Mouse (Mus musculus) midbrain, embryonic 13.5 days (tissue): ENCODE results near the gene Yy2. TPM values are rescaled to one million over a fixed set of nuclear protein-coding genes. Genes with fewer than 3 reads are reported as not detected.
A peak's percentile ranks its signal among the peaks of the same experiment; 100 is the strongest.

ENCODE experiments used
- ATAC-seq: fragments of 200-750 bp; cut with Nextera tagmentation; 2 replicates; pipeline ENCODE4 v1.8.0; 2017; ENCODE audit warnings: mild to moderate bottlenecking, moderate TSS enrichment, moderate library complexity
- H3K27ac ChIP-seq: fragments of 300-500 bp; sonication (generic); 2 replicates; pipeline ENCODE4 v1.5.1; 2015; ENCODE audit warnings: inconsistent platforms, mild to moderate bottlenecking, moderate library complexity
- H3K27me3 ChIP-seq: fragments of 300-500 bp; sonication (generic); 2 replicates; pipeline ENCODE4 v1.6.1; 2015; ENCODE audit warnings: mild to moderate bottlenecking, inconsistent platforms
- H3K36me3 ChIP-seq: fragments of 300-500 bp; sonication (generic); 2 replicates; pipeline ENCODE4 v1.6.1; 2015; ENCODE audit warnings: mild to moderate bottlenecking, inconsistent platforms
- H3K4me1 ChIP-seq: fragments of 300-500 bp; sonication (generic); replicated peaks from 2 replicates; pipeline ENCODE4 v1.6.1; 2015; ENCODE audit warnings: inconsistent platforms
- H3K4me2 ChIP-seq: fragments of 300-500 bp; sonication (generic); replicated peaks from 2 replicates; pipeline ENCODE4 v1.6.1; 2015; ENCODE audit warnings: moderate library complexity, mild to moderate bottlenecking, inconsistent platforms
- H3K4me3 ChIP-seq: fragments of 300-500 bp; sonication (generic); replicated peaks from 2 replicates; pipeline ENCODE4 v1.5.1; 2015; ENCODE audit warnings: mild to moderate bottlenecking, inconsistent platforms
- H3K9ac ChIP-seq: fragments of 300-500 bp; sonication (generic); replicated peaks from 2 replicates; pipeline ENCODE4 v1.6.1; 2015; ENCODE audit warnings: mild to moderate bottlenecking, inconsistent platforms
- H3K9me3 ChIP-seq: fragments of 300-500 bp; sonication (generic); 2 replicates; pipeline ENCODE4 v1.6.1; 2016; ENCODE audit warnings: mild to moderate bottlenecking, inconsistent platforms
- WGBS: fragments of 180-500 bp; shearing (Covaris S2); methylation state at CpG from one replicate; pipeline ENCODE4 v1.1.7; 2015; 5-methylcytosine and 5-hydroxymethylcytosine counted together
- polyA plus RNA-seq: library from polyadenylated mRNA; unstranded; fragments of >200 nt; fragmentation: Nextera tagmentation; extraction: Ambion mirVana; gene quantifications from 2 replicates; pipeline ENCODE4 v1.2.1, GENCODE M21; 2015

Gene Yy2
- polyA plus RNA-seq, 1 experiment from 2014 or later, result 2.3 TPM

DNA sequence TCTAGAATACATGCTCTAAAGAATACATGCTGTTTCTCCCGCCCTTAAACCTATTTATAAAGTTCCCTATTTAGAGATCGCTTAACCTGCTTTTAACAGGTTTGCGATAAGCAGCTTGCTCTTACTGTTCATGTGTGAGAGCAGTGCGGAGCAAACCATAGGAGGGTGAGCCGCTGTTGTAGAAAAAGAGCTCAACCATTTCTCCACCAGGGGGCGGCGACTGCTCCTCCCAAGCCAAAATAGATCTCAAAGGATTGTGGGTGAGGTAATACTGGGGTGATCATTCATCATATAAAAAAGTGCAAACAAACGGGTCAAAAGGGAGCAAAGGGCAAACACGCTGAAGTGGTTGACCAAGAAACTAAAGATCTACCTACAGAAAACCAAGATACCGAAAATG, 5.0 kb downstream of the Yy2 start:
- no peak overlapping the region for H3K4me2 ChIP-seq
- ATAC-seq, result no peak
- 83% methylated on average over 10 of the region's 10 CpGs for WGBS
- no peak overlapping the region for H3K27ac ChIP-seq
- no peak overlapping the region for H3K9ac ChIP-seq
- no peak overlapping the region for H3K4me3 ChIP-seq
- H3K9me3 ChIP-seq, result no peaks in the 10 kb centered on the region
- H3K27me3 ChIP-seq, result no peaks in the 10 kb centered on the region
- H3K36me3 ChIP-seq, result peaks cover 13% of the 10 kb centered on the region; the same call in 1 of the 2 replicates
- H3K4me1 ChIP-seq, result no peaks in the 10 kb centered on the region

- H3K9me3 ChIP-seq, result no peaks in the 10 kb centered on the region
- WGBS, result 17% methylated on average over 3 of the region's 3 CpGs
- peak; percentile 93 for ATAC-seq
- H3K4me1 ChIP-seq, result peaks cover 7% of the 10 kb centered on the region; the same call in 1 of the 2 replicates
- no peaks in the 10 kb centered on the region for H3K27me3 ChIP-seq
- H3K36me3 ChIP-seq, result no peaks in the 10 kb centered on the region
- H3K27ac ChIP-seq, result no peak overlapping the region
- H3K4me3 ChIP-seq, result no peak overlapping the region
- H3K4me2 ChIP-seq, result no peak overlapping the region
- H3K9ac ChIP-seq, result no peak overlapping the region
Observed at GRCm38 (mm10) chrX:157547082-157547481, 21.7 kb downstream of the Yy2 start.

Other genes starting within 250 kb of the Yy2 start
- gene Phex, start 153.7 kb downstream of the Yy2 start, polyA plus RNA-seq, result 0.18 and 0.51 TPM in 2 replicates
- gene Sms, start 76.7 kb downstream of the Yy2 start, polyA plus RNA-seq, result 108 and 142 TPM in 2 replicates
- gene Mbtps2, start 29.7 kb upstream of the Yy2 start, polyA plus RNA-seq, result 25.1 and 25.3 TPM in 2 replicates
- gene Smpx, start 129.9 kb upstream of the Yy2 start, polyA plus RNA-seq, result not detected in 2 replicates
- 2.3 and 2.6 TPM in 2 replicates for gene Klhl34, start 249.4 kb upstream of the Yy2 start, polyA plus RNA-seq